In the genomic region with DNA sequence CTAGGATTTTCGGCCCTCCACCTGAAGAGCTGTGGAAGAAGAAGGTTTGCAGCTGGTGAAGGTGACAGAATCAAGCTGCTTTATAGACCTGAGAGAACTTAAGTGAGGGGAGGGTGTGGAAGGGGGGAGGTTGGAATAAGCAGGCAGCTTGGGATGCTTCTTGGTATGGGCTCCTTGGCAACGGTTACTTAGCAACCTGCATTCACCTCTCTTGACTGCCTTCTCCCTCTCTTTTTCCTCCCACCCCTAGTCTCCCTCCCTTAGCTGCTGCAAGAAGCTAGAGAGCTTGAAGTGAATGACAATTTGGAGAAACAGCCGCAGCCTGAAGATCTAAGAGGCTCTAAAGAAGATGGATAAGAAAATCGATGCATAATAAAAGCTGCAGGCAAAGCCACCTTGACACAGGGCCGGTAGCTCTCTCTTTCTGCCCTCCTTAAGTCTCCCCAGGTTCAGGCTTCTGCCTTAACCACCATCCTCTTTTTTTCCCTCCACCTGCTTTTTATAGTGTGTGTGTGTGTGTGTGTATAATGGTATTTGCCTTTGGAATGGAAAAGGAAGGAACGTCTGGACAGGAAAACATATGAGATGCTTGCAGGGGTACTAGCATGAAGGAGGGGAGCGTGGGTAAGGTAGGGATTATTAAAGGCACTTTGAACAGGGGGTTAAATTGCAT, we compare ENCODE assay signal across 11 mouse cellular contexts.
DNase-seq lines count a peak whose midpoint lies in the region; ATAC-seq lines count a peak whose summit lies in the region.
"Had no signal": no experiment of that assay in that cellular context is flagged by ENCODE, and none has a peak within 500 bp of the region (broad histone marks: within the 10 kb centered on the region; RNA-seq: fewer than 3 reads in every experiment).

No protein-coding gene starts in this region.

- peak overlapping the region; percentile 35 for H3K4me2 ChIP-seq in hindbrain, embryonic 12.5 days (replicated peaks)
- H3K4me2 ChIP-seq: heart, embryonic 12.5 days had no signal

- intact Hi-C loops in left cerebral cortex, postnatal 4 days (cut with DNase I): no loop called here
- intact Hi-C loops in heart, postnatal 14 days (cut with DNase I): no loop called here
- intact Hi-C loops in gastrocnemius, postnatal 14 days (cut with DNase I; ENCODE audit: low total_unique reads): no loop called here

- 43% methylated on average over 7 of the region's 7 CpGs for WGBS in embryonic facial prominence, embryonic 10.5 days
- WGBS in hindbrain, embryonic 12.5 days: 40% methylated on average over 7 of the region's 7 CpGs

- H3K27ac ChIP-seq in embryonic facial prominence, embryonic 10.5 days (replicated peaks): no peak overlapping the region
- H3K27ac ChIP-seq in hindbrain, embryonic 12.5 days: peak overlapping the region; percentile 90

- H3K4me1 ChIP-seq in embryonic facial prominence, embryonic 10.5 days: peaks cover 6% of the 10 kb centered on the region; the same call in 1 of the 2 replicates
- peaks cover 24% of the 10 kb centered on the region for H3K4me1 ChIP-seq in hindbrain, embryonic 12.5 days
- H3K4me1 ChIP-seq: heart, embryonic 12.5 days had no signal

- no peaks in the 10 kb centered on the region for H3K36me3 ChIP-seq in embryonic facial prominence, embryonic 10.5 days (replicated peaks)
- H3K36me3 ChIP-seq in hindbrain, embryonic 12.5 days: no peaks in the 10 kb centered on the region
- H3K36me3 ChIP-seq: G1E; heart, embryonic 12.5 days had no signal

- peaks cover 50% of the 10 kb centered on the region for H3K27me3 ChIP-seq in embryonic facial prominence, embryonic 10.5 days (replicated peaks; ENCODE audit: low read depth, poor library complexity, severe bottlenecking)
- peaks cover 4% of the 10 kb centered on the region for H3K27me3 ChIP-seq in hindbrain, embryonic 12.5 days

- no peaks in the 10 kb centered on the region for H3K9me3 ChIP-seq in embryonic facial prominence, embryonic 10.5 days
- H3K9me3 ChIP-seq in hindbrain, embryonic 12.5 days (replicated peaks): no peaks in the 10 kb centered on the region
- H3K9me3 ChIP-seq: G1E; heart, embryonic 12.5 days had no signal

- H3K9ac ChIP-seq in hindbrain, embryonic 12.5 days: 0 out of 2 replicates have a peak overlapping the region, but pooled peaks have one; percentile 9
- H3K9ac ChIP-seq: heart, embryonic 12.5 days had no signal

- DNase-seq in embryonic facial prominence, embryonic 10.5 days (ENCODE audit: low spot score): peak; percentile 12
- peak; percentile 35 for DNase-seq in left cerebral cortex, postnatal 4 days
- peak; percentile 78 to 85 for DNase-seq in right cerebral cortex, adult 2 months (ENCODE audit: low spot score in 2 of 2)
- DNase-seq in spleen, adult 18-20 months: no peak
- no peak for DNase-seq in heart, postnatal 14 days
- DNase-seq in gastrocnemius, postnatal 14 days: no peak
- DNase-seq in heart, postnatal 4 days: no peak
- DNase-seq: cerebellum, adult 18-20 months had no signal

- H3K4me3 ChIP-seq in embryonic facial prominence, embryonic 10.5 days: no peak overlapping the region
- H3K4me3 ChIP-seq in hindbrain, embryonic 12.5 days: 0 out of 2 replicates have a peak overlapping the region, but pooled peaks have one; percentile 2
- H3K4me3 ChIP-seq: heart, embryonic 12.5 days had no signal

- ATAC-seq in hindbrain, embryonic 12.5 days (ENCODE audit: low FRiP score): peak; percentile 94

Comparison
In these comparisons a context has a peak if more than half of its experiments do, and no peak if none do; other contexts are left out.
1. DNase-seq: peak in embryonic facial prominence, embryonic 10.5 days (single experiment), left cerebral cortex, postnatal 4 days (single experiment) and right cerebral cortex, adult 2 months (2 of 2); none in spleen, adult 18-20 months (0 of 2), heart, postnatal 14 days (0 of 2), gastrocnemius, postnatal 14 days (single experiment) and heart, postnatal 4 days (single experiment).